Mouse (Mus musculus) stomach, embryonic 14.5 days (tissue): ENCODE measurements around the gene Prl2c3. TPM values are rescaled to one million over a fixed set of nuclear protein-coding genes. Genes with fewer than 3 reads are reported as not detected.
"Not testable (repeated sequence)": the region's sequence is repeated elsewhere in the genome, so short reads cannot be mapped to it uniquely, and the experiment has no call there.

Experiments
- ATAC-seq: fragments of 200-750 bp; cut with Nextera tagmentation; 2 replicates; pipeline ENCODE4 v1.8.0; 2017; ENCODE audit warnings: low read depth, moderate TSS enrichment; ENCODE audit not compliant: insufficient number of reproducible peaks, insufficient read depth, low FRiP score
- H3K27ac ChIP-seq: fragments of 300-500 bp; sonication (generic); 2 replicates; pipeline ENCODE4 v1.5.1; 2014; ENCODE audit warnings: mild to moderate bottlenecking, low read length, moderate library complexity, mixed read lengths
- H3K27me3 ChIP-seq: fragments of 300-500 bp; sonication (generic); 2 replicates; pipeline ENCODE4 v1.6.1; 2014; ENCODE audit warnings: low read length, control low read depth, mixed read lengths; ENCODE audit not compliant: control insufficient read depth, insufficient read depth
- H3K36me3 ChIP-seq: fragments of 300-500 bp; sonication (generic); 2 replicates; pipeline ENCODE4 v1.6.1; 2014; ENCODE audit warnings: mild to moderate bottlenecking, control low read depth, low read length, moderate library complexity, mixed read lengths; ENCODE audit not compliant: control insufficient read depth, insufficient read depth
- H3K4me1 ChIP-seq: fragments of 300-500 bp; sonication (generic); 2 replicates; pipeline ENCODE4 v1.6.1; 2014; ENCODE audit warnings: low read length, control low read depth, mixed read lengths; ENCODE audit not compliant: control insufficient read depth, insufficient read depth
- H3K4me2 ChIP-seq: fragments of 300-500 bp; sonication (generic); replicated peaks from 2 replicates; pipeline ENCODE4 v1.6.1; 2014; ENCODE audit warnings: low read depth, low read length, control low read depth
- H3K4me3 ChIP-seq: fragments of 300-500 bp; sonication (generic); 2 replicates; pipeline ENCODE4 v1.5.1; 2014; ENCODE audit warnings: low read depth, low read length, control low read depth
- H3K9ac ChIP-seq: fragments of 300-500 bp; sonication (generic); replicated peaks from 2 replicates; pipeline ENCODE4 v1.6.1; 2014; ENCODE audit warnings: low read depth, mild to moderate bottlenecking, control low read depth, low read length, moderate library complexity, mixed read lengths
- H3K9me3 ChIP-seq: fragments of 300-500 bp; sonication (generic); 2 replicates; pipeline ENCODE4 v1.6.1; 2016; ENCODE audit warnings: low read depth, low read length, control low read depth; ENCODE audit not compliant: control insufficient read depth
- WGBS: fragments of 180-500 bp; shearing (Covaris S2); extraction: QIAGEN DNeasy Blood & Tissue Kit; methylation state at CpG from one replicate; pipeline ENCODE4 v1.1.7; 2014; 5-methylcytosine and 5-hydroxymethylcytosine counted together
- polyA plus RNA-seq: library from polyadenylated mRNA; unstranded; fragments of >200 nt; fragmentation: Nextera tagmentation; extraction: Ambion mirVana; gene quantifications from 2 replicates; pipeline ENCODE4 v1.2.1, GENCODE M21; 2014

The Prl2c3 gene
- polyA plus RNA-seq, 1 experiment from 2014 or later: not detected

GRCm38 (mm10) chr13:12809591-12809990 lies 9.7 kb upstream of the Prl2c3 start:
- no peak overlapping the region for H3K4me3 ChIP-seq
- 56% methylated on average over 2 of the region's 2 CpGs for WGBS
- H3K27ac ChIP-seq: no peak overlapping the region
- no peak overlapping the region for H3K9ac ChIP-seq
- peaks cover 3% of the 10 kb centered on the region; the same call in 1 of the 2 replicates for H3K9me3 ChIP-seq
- no peak for ATAC-seq
- H3K27me3 ChIP-seq: no peaks in the 10 kb centered on the region
- no peaks in the 10 kb centered on the region for H3K36me3 ChIP-seq
- no peaks in the 10 kb centered on the region for H3K4me1 ChIP-seq
- H3K4me2 ChIP-seq: no peak overlapping the region

GRCm38 (mm10) chr13:12808793-12809512 lies 9.1 kb upstream of the Prl2c3 start:
- not testable (repeated sequence) for H3K9ac ChIP-seq, ATAC-seq
- WGBS: 70% methylated on average over 3 of the region's 3 CpGs

DNA sequence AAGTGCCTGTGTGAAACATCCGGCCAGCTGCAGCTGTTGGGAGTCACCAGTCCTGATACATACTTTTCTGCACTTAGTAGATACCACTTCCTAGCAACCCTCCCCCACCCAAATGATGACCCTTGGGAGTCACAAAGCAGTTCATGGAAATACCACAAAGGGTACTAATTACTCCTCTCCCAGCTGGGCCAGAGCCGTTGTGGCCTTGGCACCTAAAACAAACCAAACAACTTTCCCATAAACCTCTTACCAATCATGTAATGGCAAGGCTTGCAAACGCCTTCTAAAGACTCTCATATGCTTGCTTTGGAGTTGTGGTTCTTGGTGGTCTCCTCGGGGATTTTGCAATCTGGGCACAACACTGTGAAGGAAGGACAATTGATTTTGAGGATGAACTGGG lies 6.6 kb upstream of the Prl2c3 start:
- not testable (repeated sequence) for H3K4me2 ChIP-seq, H3K9ac ChIP-seq, H3K36me3 ChIP-seq, H3K9me3 ChIP-seq, H3K4me1 ChIP-seq, H3K4me3 ChIP-seq, ATAC-seq, H3K27me3 ChIP-seq, H3K27ac ChIP-seq
- 65% methylated on average over 4 of the region's 4 CpGs for WGBS

More at GRCm38 (mm10) chr13:12808793-12809512, 9.1 kb upstream of the Prl2c3 start:
- H3K4me3 ChIP-seq, H3K27ac ChIP-seq, H3K4me2 ChIP-seq, H3K27me3 ChIP-seq, H3K9me3 ChIP-seq, H3K36me3 ChIP-seq, H3K4me1 ChIP-seq: not testable (repeated sequence)

GRCm38 (mm10) chr13:12769442-12770091 lies 30.3 kb downstream of the Prl2c3 start:
- not testable (repeated sequence) for H3K4me1 ChIP-seq, H3K4me2 ChIP-seq, H3K9me3 ChIP-seq, H3K27me3 ChIP-seq, H3K4me3 ChIP-seq, H3K36me3 ChIP-seq, H3K9ac ChIP-seq, ATAC-seq, H3K27ac ChIP-seq
- 78% methylated on average over 6 of the region's 6 CpGs for WGBS

Other genes with a start within 250 kb of the Prl2c3 start
- 8.6 and 8.9 TPM in 2 replicates for gene Ero1lb, start 234.2 kb downstream of the Prl2c3 start, polyA plus RNA-seq
- 0.95 TPM in 1 of 2 replicates, not detected in the other for gene Prl2c2, start 205.3 kb upstream of the Prl2c3 start, polyA plus RNA-seq